Mouse (Mus musculus) forebrain, embryonic 13.5 days (tissue): ENCODE measurements at regions not wholly inside any gene's neighbourhood (a gene's known extent, or its start where the extent isn't known, plus 50 kb on each side); places are given as distances from the start of the nearest gene placed in this dataset.
A peak's percentile ranks its signal among the peaks of the same experiment; 100 is the strongest.

Experiments
- ATAC-seq: fragments of 200-750 bp; cut with Nextera tagmentation; 2 replicates; pipeline ENCODE4 v1.8.0; 2017
- H3K27ac ChIP-seq: fragments of 300-500 bp; sonication (generic); 2 replicates; pipeline ENCODE4 v1.5.1; 2015; ENCODE audit warnings: inconsistent platforms, mild to moderate bottlenecking, moderate library complexity
- H3K27me3 ChIP-seq: fragments of 300-500 bp; sonication (generic); 2 replicates; pipeline ENCODE4 v1.6.1; 2015; ENCODE audit warnings: mild to moderate bottlenecking, inconsistent platforms
- H3K36me3 ChIP-seq: fragments of 300-500 bp; sonication (generic); 2 replicates; pipeline ENCODE4 v1.6.1; 2015; ENCODE audit warnings: mild to moderate bottlenecking, inconsistent platforms; ENCODE audit not compliant: poor library complexity, severe bottlenecking
- H3K4me1 ChIP-seq: fragments of 300-500 bp; sonication (generic); 2 replicates; pipeline ENCODE4 v1.6.1; 2015; ENCODE audit warnings: inconsistent platforms
- H3K4me2 ChIP-seq: fragments of 300-500 bp; sonication (generic); 2 replicates; pipeline ENCODE4 v1.6.1; 2015; ENCODE audit warnings: inconsistent platforms, mild to moderate bottlenecking, moderate library complexity
- H3K4me3 ChIP-seq: fragments of 300-500 bp; sonication (generic); 2 replicates; pipeline ENCODE4 v1.5.1; 2015; ENCODE audit warnings: mild to moderate bottlenecking, inconsistent platforms
- H3K9ac ChIP-seq: fragments of 300-500 bp; sonication (generic); 2 replicates; pipeline ENCODE4 v1.6.1; 2015; ENCODE audit warnings: mild to moderate bottlenecking, inconsistent platforms
- H3K9me3 ChIP-seq: fragments of 300-500 bp; sonication (generic); replicated peaks from 2 replicates; pipeline ENCODE4 v1.6.1; 2016; ENCODE audit warnings: inconsistent platforms
- WGBS: fragments of 180-500 bp; shearing (Covaris S2); methylation state at CpG from one replicate; pipeline ENCODE4 v1.1.7; 2015; 5-methylcytosine and 5-hydroxymethylcytosine counted together

GRCm38 (mm10) chr1:127152840-127153239 is 52.0 kb upstream of the Mgat5 start:
- Histone ChIP-seq H3K4me1 (peaks cover 8% of the 10 kb centered on the region; the same call in 1 of the 2 replicates), H3K9me3 (no peaks in the 10 kb centered on the region), H3K4me3 (no peak overlapping the region), H3K36me3 (no peaks in the 10 kb centered on the region), H3K4me2 (no peak overlapping the region), H3K27ac (no peak overlapping the region), H3K9ac (no peak overlapping the region), H3K27me3 (no peaks in the 10 kb centered on the region)
- 57% methylated on average over 6 of the region's 6 CpGs for WGBS
- ATAC-seq = 0 out of 2 replicates have a peak, but pooled peaks have one; percentile 6

- no peak for ATAC-seq
- H3K27ac ChIP-seq = no peak overlapping the region
- H3K4me1 ChIP-seq = no peaks in the 10 kb centered on the region
- H3K4me3 ChIP-seq = no peak overlapping the region
- H3K27me3 ChIP-seq = no peaks in the 10 kb centered on the region
- WGBS = 76% methylated on average over 4 of the region's 4 CpGs
- H3K36me3 ChIP-seq = no peaks in the 10 kb centered on the region
- H3K9ac ChIP-seq = no peak overlapping the region
- no peak overlapping the region for H3K4me2 ChIP-seq
- H3K9me3 ChIP-seq = no peaks in the 10 kb centered on the region
These were observed 69.3 kb upstream of the Mgat5 start for GRCm38 (mm10) chr1:127135521-127135920.

GRCm38 (mm10) chr1:127131871-127132270 is 72.9 kb upstream of the Mgat5 start:
- H3K27ac ChIP-seq = no peak overlapping the region
- WGBS = 92% methylated on average over 5 of the region's 5 CpGs

GRCm38 (mm10) chr1:127124862-127125261 is 80.0 kb upstream of the Mgat5 start:
- no peak overlapping the region for H3K9ac ChIP-seq
- H3K36me3 ChIP-seq = no peaks in the 10 kb centered on the region
- H3K4me1 ChIP-seq = no peaks in the 10 kb centered on the region
- H3K4me3 ChIP-seq = no peak overlapping the region
- ATAC-seq = no peak
- H3K9me3 ChIP-seq = no peaks in the 10 kb centered on the region
- no peak overlapping the region for H3K27ac ChIP-seq
- 89% methylated on average over 5 of the region's 5 CpGs for WGBS
- H3K4me2 ChIP-seq = no peak overlapping the region
- no peaks in the 10 kb centered on the region for H3K27me3 ChIP-seq

More at GRCm38 (mm10) chr1:127131871-127132270, 72.9 kb upstream of the Mgat5 start:
- ATAC-seq = no peak
- H3K9ac ChIP-seq = no peak overlapping the region
- no peaks in the 10 kb centered on the region for H3K4me1 ChIP-seq
- no peaks in the 10 kb centered on the region for H3K27me3 ChIP-seq
- H3K4me3 ChIP-seq = no peak overlapping the region
- H3K9me3 ChIP-seq = no peaks in the 10 kb centered on the region
- H3K36me3 ChIP-seq = no peaks in the 10 kb centered on the region
- no peak overlapping the region for H3K4me2 ChIP-seq

GRCm38 (mm10) chr1:127118019-127118418 is 86.8 kb upstream of the Mgat5 start:
- 88% methylated on average over 1 of the region's 1 CpGs for WGBS
- no peak overlapping the region for H3K9ac ChIP-seq
- H3K4me1 ChIP-seq = no peaks in the 10 kb centered on the region
- H3K36me3 ChIP-seq = no peaks in the 10 kb centered on the region
- no peak overlapping the region for H3K4me2 ChIP-seq
- no peak overlapping the region for H3K27ac ChIP-seq
- peaks cover 8% of the 10 kb centered on the region; the same call in 1 of the 2 replicates for H3K9me3 ChIP-seq
- ATAC-seq = no peak
- H3K4me3 ChIP-seq = no peak overlapping the region
- H3K27me3 ChIP-seq = no peaks in the 10 kb centered on the region

- Histone ChIP-seq H3K4me3 (no peak overlapping the region), H3K27ac (no peak overlapping the region), H3K9ac (no peak overlapping the region), H3K36me3 (no peaks in the 10 kb centered on the region), H3K4me1 (peaks cover 22% of the 10 kb centered on the region), H3K9me3 (no peaks in the 10 kb centered on the region), H3K27me3 (no peaks in the 10 kb centered on the region), H3K4me2 (no peak overlapping the region)
- peak; percentile 74 for ATAC-seq
- WGBS = 67% methylated on average over 5 of the region's 5 CpGs
These were observed 97.3 kb upstream of the Mgat5 start for GRCm38 (mm10) chr1:127107485-127107884.

GRCm38 (mm10) chr1:127105861-127106260 is 99.0 kb upstream of the Mgat5 start:
- Histone ChIP-seq H3K36me3 (no peaks in the 10 kb centered on the region), H3K9ac (no peak overlapping the region), H3K27me3 (no peaks in the 10 kb centered on the region), H3K4me3 (no peak overlapping the region), H3K9me3 (no peaks in the 10 kb centered on the region), H3K4me1 (peaks cover 22% of the 10 kb centered on the region), H3K4me2 (no peak overlapping the region), H3K27ac (no peak overlapping the region)
- 64% methylated on average over 8 of the region's 8 CpGs for WGBS
- ATAC-seq = no peak

- ATAC-seq = peak; percentile 79; the same call in 1 of the 2 replicates
- H3K9me3 ChIP-seq = no peaks in the 10 kb centered on the region
- no peaks in the 10 kb centered on the region for H3K36me3 ChIP-seq
- H3K27me3 ChIP-seq = no peaks in the 10 kb centered on the region
- H3K4me3 ChIP-seq = no peak overlapping the region
- H3K9ac ChIP-seq = no peak overlapping the region
- no peak overlapping the region for H3K27ac ChIP-seq
- peaks cover 22% of the 10 kb centered on the region for H3K4me1 ChIP-seq
- H3K4me2 ChIP-seq = no peak overlapping the region
- 28% methylated on average over 2 of the region's 2 CpGs for WGBS
These were observed 101.2 kb upstream of the Mgat5 start for GRCm38 (mm10) chr1:127103664-127104063.

GRCm38 (mm10) chr1:127098871-127099420 is 105.9 kb upstream of the Mgat5 start:
- no peaks in the 10 kb centered on the region for H3K27me3 ChIP-seq
- peaks cover 11% of the 10 kb centered on the region for H3K4me1 ChIP-seq
- H3K27ac ChIP-seq = no peak overlapping the region
- H3K4me3 ChIP-seq = no peak overlapping the region
- no peak overlapping the region for H3K4me2 ChIP-seq
- H3K9ac ChIP-seq = no peak overlapping the region
- H3K9me3 ChIP-seq = no peaks in the 10 kb centered on the region
- no peaks in the 10 kb centered on the region for H3K36me3 ChIP-seq
- ATAC-seq = no peak

GRCm38 (mm10) chr1:127087616-127088015 is 117.2 kb upstream of the Mgat5 start:
- no peak overlapping the region for H3K4me2 ChIP-seq
- H3K4me3 ChIP-seq = no peak overlapping the region
- no peaks in the 10 kb centered on the region for H3K27me3 ChIP-seq
- H3K9me3 ChIP-seq = no peaks in the 10 kb centered on the region
- no peaks in the 10 kb centered on the region for H3K36me3 ChIP-seq
- ATAC-seq = no peak
- H3K27ac ChIP-seq = no peak overlapping the region
- no peaks in the 10 kb centered on the region for H3K4me1 ChIP-seq
- H3K9ac ChIP-seq = no peak overlapping the region

GRCm38 (mm10) chr1:127085988-127086387 is 118.8 kb upstream of the Mgat5 start:
- Histone ChIP-seq H3K27me3 (no peaks in the 10 kb centered on the region), H3K36me3 (no peaks in the 10 kb centered on the region), H3K4me3 (no peak overlapping the region), H3K9ac (no peak overlapping the region), H3K4me1 (no peaks in the 10 kb centered on the region), H3K9me3 (no peaks in the 10 kb centered on the region), H3K27ac (no peak overlapping the region), H3K4me2 (no peak overlapping the region)
- no peak for ATAC-seq
- 92% methylated on average over 4 of the region's 4 CpGs for WGBS

GRCm38 (mm10) chr1:127083761-127084308 is 121.0 kb upstream of the Mgat5 start:
- Histone ChIP-seq H3K36me3 (no peaks in the 10 kb centered on the region), H3K4me1 (no peaks in the 10 kb centered on the region), H3K4me2 (no peak overlapping the region), H3K4me3 (no peak overlapping the region), H3K27ac (no peak overlapping the region), H3K9ac (no peak overlapping the region), H3K9me3 (no peaks in the 10 kb centered on the region; the same call in 1 of the 2 replicates), H3K27me3 (no peaks in the 10 kb centered on the region)
- 71% methylated on average over 3 of the region's 3 CpGs for WGBS
- ATAC-seq = no peak

GRCm38 (mm10) chr1:127079012-127079411 is 125.8 kb upstream of the Mgat5 start:
- H3K4me3 ChIP-seq = no peak overlapping the region
- no peak overlapping the region for H3K4me2 ChIP-seq
- ATAC-seq = no peak
- WGBS = 84% methylated on average over 4 of the region's 4 CpGs
- H3K9ac ChIP-seq = no peak overlapping the region
- no peak overlapping the region for H3K27ac ChIP-seq
- H3K9me3 ChIP-seq = no peaks in the 10 kb centered on the region; the same call in 1 of the 2 replicates
- no peaks in the 10 kb centered on the region for H3K36me3 ChIP-seq
- H3K27me3 ChIP-seq = no peaks in the 10 kb centered on the region
- H3K4me1 ChIP-seq = no peaks in the 10 kb centered on the region
